Mouse (Mus musculus): Measurements from ENCODE around the gene Rdh8.
"Not testable (repeated sequence)": the region's sequence is repeated elsewhere in the genome, so short reads cannot be mapped to it uniquely, and the experiment has no call there.

The Rdh8 gene

GRCm38 (mm10) chr9:20818236-20818635 is at the start of gene Rdh8:
TSS of gene Rdh8 (plus strand) at chr9:20818503.
- no peak for DNase-seq

DNA sequence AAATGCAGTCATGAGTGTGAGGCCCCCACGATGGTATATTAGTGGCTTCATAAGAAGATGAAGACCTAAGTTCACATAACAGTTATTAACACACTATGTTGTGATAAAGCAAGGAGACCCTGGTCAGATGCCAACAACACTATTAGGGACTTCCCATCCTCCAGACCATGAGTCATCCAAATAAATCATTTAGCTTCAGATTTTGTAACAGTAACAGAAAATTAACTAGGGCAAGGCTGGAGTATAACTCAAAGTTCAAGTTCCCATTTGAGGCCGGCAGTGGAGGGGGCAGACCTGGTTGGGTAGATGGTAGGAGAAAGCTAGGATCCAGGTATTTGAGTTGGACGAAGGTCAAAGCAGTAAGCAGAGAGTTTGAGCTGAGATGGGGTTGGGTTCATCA is 37.0 kb upstream of the Rdh8 start:
- no peak for DNase-seq

DNA sequence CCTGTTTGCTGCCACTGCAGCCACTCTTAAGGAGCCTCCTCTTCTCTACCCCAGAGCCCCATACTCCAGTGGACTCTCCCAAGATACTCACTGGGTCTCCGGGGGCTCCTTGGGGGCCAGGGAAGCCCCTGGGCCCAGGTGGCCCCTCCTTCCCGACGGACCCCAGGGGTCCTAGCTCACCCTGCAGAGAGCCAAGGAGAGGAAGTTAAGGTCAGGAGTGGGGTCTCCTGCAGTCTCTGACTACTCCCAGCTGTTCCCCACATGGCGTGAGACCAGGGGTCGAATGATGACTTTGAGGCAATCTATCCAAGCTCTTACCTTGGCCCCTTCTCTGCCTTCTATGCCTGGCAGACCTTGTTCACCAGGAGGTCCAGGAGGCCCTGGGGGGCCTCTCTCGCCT is 33.2 kb upstream of the Rdh8 start:
- DNase-seq, result no peak

- no peak for DNase-seq
Measured at GRCm38 (mm10) chr9:20787992-20788391, 30.3 kb upstream of the Rdh8 start.

GRCm38 (mm10) chr9:20789651-20790050 is 28.7 kb upstream of the Rdh8 start:
- DNase-seq, result no peak

DNA sequence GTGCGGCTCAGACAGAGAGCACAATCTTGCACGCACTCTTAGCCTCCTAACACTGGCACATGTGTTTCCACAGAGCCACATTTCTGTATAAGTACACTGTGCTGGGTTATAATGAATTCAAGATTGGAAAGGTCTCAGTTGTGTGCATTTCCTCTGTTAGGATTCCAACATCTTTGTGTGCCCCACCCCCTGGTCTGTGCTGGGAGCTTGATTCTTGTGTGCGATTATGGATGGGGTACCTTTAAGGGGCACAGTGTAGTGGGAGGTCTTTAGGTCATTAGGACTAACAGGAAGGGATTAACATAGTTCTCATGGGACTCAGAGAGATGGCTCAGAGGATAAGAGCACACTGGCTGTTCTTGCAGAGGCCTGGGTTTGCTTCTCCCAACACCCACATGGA is 28.0 kb upstream of the Rdh8 start:
- DNase-seq, result no peak

DNA sequence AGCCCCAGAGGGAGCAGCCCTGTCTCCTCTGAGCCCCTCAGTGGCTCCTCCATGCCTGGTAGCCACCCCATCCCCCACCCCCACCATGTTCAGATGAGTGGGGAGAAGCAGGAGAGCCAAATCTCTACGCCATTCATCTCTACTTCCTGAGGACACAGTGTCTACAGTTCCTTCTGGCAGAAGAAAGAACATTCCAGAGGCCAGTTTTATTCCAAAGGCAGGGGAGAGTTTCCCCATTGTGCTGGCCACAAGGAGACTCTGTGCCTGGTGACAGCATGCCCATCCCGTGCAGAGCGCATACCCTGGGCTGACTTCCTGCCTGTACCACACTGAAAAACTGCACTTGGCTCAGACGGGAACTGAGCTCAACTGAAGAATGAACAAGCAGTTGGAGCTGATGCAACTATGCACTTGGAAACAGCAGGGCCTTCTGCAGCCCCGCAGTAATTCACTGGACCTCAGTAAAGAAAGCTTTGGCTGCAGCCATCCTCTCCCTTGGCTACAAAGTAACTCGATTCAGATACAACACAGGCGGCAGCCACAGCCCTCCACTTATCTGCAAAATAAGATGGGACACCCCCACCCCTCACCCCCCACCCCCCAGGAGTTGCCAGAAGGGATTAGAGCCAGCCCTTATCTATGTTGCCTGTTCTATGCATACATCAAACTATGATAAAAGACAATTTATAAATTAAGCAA is 24.0 kb upstream of the Rdh8 start:
- DNase-seq, result no peak

DNA sequence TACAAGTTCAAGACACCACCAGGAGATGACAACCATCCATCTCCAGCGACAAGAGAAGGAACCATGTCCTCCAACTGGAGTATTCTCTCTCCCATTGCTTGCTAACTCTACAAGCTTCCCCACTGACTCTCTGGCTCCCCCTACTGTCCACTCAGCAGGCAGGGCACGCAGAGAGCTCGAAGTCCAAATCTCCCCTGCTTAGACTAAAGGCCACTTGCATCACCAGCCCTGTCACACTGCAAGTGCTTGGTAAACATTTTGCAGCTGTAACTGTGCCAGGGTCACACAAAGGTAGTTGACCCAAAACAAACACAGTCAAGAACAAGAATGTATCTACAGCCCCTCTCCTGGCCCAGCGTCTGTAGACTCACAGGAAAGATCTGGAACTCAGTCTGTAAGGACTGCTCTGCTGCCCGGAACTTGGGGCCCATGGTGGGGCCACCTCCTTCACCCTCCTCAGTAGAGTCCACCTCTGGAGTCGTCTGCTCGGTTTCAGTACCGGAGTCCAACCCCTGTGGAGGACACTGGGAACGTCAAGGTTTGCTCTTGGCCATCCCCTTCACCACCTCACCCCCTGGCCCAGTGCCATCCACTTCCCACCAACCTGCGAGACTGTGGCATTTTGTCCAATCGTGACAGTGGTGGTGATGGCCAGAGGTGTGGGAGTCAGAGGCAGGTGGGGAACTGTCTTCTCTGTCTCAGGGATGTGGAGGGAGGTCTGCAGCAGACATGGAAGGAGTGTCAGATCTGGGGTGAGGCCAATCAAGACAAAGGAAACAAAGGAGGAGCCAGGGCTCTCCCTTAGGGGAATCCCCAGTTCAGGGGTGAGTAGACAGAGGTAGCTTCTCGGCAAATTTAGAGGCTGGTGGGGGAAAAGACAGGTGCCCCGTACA is 13.8 kb upstream of the Rdh8 start:
- peak; percentile 28 to 52 for DNase-seq

- DNase-seq, result no peak
Measured at GRCm38 (mm10) chr9:20805159-20805495, 13.2 kb upstream of the Rdh8 start.

GRCm38 (mm10) chr9:20805706-20806105 is 12.6 kb upstream of the Rdh8 start:
- no peak for DNase-seq

DNA sequence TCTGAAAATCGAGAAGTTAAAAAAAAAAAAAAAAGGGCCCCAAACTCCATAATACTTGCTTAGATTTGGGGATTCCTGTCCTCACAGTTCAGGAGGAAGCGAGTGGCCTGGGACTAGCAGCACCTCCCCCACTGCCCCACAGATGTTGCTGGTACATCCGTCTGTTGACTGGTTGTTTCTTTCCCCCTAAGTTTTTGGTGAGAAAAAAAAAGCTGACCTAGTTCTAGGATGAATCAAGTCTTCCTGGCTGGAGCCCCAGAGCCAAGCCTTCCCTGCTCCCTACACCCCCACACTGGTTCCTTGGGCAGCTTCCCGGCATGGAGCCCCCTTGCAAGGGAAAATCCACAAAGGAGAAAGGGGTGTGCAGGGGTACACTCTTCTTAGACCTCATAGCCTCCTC is 8.0 kb upstream of the Rdh8 start:
- no peak for DNase-seq

GRCm38 (mm10) chr9:20810773-20811172 is 7.5 kb upstream of the Rdh8 start:
- no peak for DNase-seq

DNA sequence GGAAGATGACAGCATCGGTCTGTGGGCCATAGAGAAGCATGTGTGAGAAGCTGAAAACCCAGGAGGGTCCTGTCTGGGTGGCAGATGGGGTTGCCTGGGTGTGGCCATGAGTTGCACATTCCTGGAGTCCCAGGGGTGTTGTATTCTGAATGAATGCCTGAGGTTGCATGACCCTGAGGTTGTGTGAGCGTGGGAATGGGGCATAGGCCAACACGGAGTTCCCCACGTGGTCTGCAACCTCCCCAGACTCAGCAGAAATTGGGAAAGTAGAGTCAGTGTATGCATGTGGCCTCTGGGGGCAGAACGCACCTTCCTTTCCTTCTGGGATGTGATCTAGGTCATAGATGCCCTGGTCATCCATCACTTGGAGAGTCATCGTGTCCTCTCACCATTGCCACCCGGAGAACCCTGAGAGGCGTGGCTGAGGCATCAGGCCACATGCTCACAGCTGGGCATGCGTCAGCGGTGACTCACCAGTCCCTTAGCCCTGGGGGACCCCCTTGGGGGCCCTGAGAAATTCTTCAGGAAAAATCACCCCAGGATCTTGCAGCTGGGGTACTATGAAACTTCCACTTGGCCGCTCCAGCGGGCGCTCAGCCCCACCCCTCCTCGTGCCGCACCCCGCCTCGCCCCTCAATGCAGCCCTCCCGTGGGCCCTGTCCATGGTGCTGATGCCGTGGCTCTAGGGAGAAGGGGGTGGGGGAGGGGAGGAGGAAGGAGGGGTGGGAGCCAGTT is 5.6 kb upstream of the Rdh8 start:
- DNase-seq, result no peak

- no peak for DNase-seq
Measured at GRCm38 (mm10) chr9:20814521-20815272, 3.6 kb upstream of the Rdh8 start, which contains the start of gene Col5a3. TSS of gene Col5a3 (minus strand) at chr9:20815067.

GRCm38 (mm10) chr9:20820001-20820400 is 1.7 kb downstream of the Rdh8 start:
- no peak for DNase-seq

GRCm38 (mm10) chr9:20822821-20823220 is 4.5 kb downstream of the Rdh8 start:
- no peak for DNase-seq

- DNase-seq, result no peak
Measured at GRCm38 (mm10) chr9:20825781-20826180, 7.5 kb downstream of the Rdh8 start.

DNA sequence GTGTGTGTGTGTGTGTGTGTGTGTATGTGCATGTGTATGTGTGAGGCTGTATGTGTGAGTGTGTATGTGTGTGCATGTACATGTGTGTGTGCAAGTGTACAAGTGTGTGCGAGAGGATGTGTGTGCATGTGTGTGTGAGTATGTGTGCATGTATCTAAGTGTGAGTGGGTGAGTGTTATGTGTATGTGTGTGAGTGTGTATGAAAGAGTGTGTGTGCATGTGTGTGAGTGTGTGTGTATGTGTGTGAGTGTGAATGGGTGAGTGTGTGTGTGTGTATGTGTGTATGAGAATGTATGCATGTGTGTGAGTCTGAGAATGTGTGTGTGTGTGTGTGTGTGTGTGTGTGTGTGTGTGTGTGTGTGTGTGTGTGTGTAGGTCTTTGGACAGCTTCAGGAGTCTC is 9.8 kb downstream of the Rdh8 start:
- DNase-seq, result no peak

- peak; percentile 48 to 79 for DNase-seq
Measured at GRCm38 (mm10) chr9:20830901-20831643, 12.8 kb downstream of the Rdh8 start.

DNA sequence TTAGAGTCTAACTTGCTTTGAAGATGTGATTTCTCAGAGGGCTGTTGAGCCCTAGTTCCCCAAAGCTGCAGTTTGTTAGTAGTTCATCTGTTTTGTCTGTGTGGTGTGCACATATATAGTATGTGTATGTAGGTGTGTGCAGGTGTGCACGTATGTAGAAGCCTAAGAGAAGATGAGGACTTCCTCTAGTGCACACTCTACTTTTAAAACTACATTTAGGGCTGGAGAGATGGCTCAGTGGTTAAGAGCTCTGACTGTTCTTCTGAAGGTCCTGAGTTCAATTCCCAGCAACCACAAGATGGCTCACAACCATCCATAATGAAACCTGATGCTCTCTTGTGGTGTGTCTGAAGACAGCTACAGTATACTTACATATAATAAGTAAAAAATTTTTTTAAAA is 16.6 kb downstream of the Rdh8 start:
- DNase-seq, result no peak

DNA sequence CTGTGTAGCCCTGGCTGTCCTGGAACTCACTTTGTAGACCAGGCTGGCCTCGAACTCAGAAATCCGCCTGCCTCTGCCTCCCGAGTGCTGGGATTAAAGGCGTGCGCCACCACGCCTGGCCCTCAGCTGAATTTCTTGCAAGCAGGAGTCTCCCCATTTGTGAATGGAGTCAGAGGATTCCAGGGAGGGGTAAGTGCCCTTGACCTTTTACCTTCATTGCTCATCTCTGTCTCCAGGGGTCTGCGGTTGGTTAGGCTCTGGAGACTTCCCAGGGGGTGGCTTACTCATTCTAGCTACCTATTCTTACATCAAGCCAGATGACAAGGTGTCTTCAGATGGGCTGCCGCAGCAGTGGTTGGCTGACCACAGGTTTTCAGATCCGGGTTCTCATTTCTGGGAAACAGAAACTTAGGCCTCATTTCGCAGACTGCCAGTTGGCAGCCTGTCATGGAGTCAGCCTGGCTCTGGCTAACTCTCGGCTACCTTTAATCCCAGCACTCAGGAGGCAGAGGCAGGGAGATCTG is 17.2 kb downstream of the Rdh8 start:
- DNase-seq, result not testable (repeated sequence)
